Mouse (Mus musculus): ENCODE data around the gene Pemt. TPM values are rescaled to one million over a fixed set of nuclear protein-coding genes. Genes with fewer than 3 reads are reported as not detected.
A peak's percentile ranks its signal among the peaks of the same experiment; 100 is the strongest.

Pemt gene
- polyA plus RNA-seq, 1 experiment: 2.5 TPM

DNA sequence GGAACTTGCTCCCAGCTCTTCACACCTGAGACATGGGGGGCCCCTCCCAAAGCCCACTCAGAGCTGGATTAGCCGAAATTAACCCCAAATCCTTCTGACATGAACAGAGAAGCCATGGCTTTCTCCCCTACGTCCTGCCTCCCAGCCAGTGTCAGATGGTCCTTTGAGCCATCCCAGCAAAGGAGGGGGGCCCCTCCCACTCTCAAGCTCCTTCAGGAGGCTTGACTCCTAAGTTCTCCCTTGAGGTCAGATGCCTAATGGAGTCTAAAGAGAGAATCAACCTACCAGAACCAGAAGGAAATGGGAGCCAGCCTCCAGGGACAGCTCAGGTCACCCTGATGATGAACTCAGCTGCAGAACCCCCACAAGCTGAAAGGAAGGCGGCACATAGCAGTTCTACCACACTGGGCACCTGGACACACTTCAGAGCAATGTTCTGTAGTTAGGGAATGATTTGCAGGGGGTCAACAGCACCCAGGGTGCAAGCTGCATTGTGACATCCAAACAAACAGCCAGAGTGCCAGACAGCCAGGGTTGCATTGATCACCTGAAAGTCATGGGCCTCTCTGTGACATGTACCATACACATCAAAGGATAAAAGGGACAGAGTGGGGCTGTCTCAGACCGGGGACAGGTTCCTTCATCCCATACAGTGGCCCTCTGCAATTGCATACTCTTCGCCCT, 9.6 kb downstream of the Pemt start:
- Histone ChIP-seq H3K27ac (ENCODE audit: insufficient read depth, low read length) (no peak overlapping the region), H3K36me3 (ENCODE audit: control insufficient read depth, insufficient read depth, low read length) (no peaks in the 10 kb centered on the region), H3K4me3 (ENCODE audit: extremely low read depth, insufficient read depth, insufficient read length) (no peak overlapping the region), H3K27me3 (ENCODE audit: control insufficient read depth, insufficient read depth, low read length) (no peaks in the 10 kb centered on the region), H3K4me1 (ENCODE audit: control insufficient read depth, insufficient read depth, insufficient read length) (peaks cover 9% of the 10 kb centered on the region; the same call in 1 of the 2 replicates)
- no peak for DNase-seq (ENCODE audit: low read depth in 1 of 2, low spot score in 2 of 2)
- TF ChIP-seq CTCF (IDR thresholded peaks at IDR 0.05; ENCODE audit: extremely low read depth, insufficient read depth, insufficient read length, insufficient replicate concordance) (no peak), POLR2A (IDR thresholded peaks at IDR 0.05; ENCODE audit: low read depth, low read length) (no peak)
- WGBS: 80% methylated on average over 5 of the region's 5 CpGs

DNA sequence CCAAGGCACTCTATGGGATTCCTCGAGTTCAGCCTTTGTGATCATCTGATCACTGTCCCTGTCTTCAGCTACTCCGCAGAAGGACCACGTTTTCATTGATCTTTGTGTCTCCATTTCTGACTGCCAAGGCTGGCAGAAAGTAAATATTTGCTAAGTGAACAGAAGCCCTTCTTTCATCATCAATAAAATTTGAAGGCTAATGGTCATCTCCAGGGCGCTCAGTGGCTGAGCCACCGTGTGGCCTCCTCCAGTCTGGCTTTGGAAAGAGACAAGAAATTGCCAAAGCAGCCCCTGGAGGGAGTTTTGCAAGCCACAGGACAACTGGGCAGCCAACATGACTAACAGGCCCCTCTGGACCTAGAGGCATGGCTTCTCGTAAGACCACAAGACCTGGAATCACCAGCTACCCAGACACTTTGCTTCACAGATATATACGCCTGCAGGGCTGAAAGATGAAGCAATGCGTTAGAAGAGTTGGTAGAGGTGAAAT, 11.3 kb downstream of the Pemt start:
- Histone ChIP-seq H3K27ac (ENCODE audit: insufficient read depth, low read length) (no peak overlapping the region), H3K4me1 (ENCODE audit: control insufficient read depth, insufficient read depth, insufficient read length) (peaks cover 9% of the 10 kb centered on the region; the same call in 1 of the 2 replicates), H3K36me3 (ENCODE audit: control insufficient read depth, insufficient read depth, low read length) (no peaks in the 10 kb centered on the region), H3K27me3 (ENCODE audit: control insufficient read depth, insufficient read depth, low read length) (no peaks in the 10 kb centered on the region), H3K4me3 (ENCODE audit: extremely low read depth, insufficient read depth, insufficient read length) (no peak overlapping the region)
- 90% methylated on average over 8 of the region's 8 CpGs for WGBS
- TF ChIP-seq CTCF (IDR thresholded peaks at IDR 0.05; ENCODE audit: extremely low read depth, insufficient read depth, insufficient read length, insufficient replicate concordance) (no peak), POLR2A (IDR thresholded peaks at IDR 0.05; ENCODE audit: low read depth, low read length) (no peak)
- no peak for DNase-seq (ENCODE audit: low read depth in 1 of 2, low spot score in 2 of 2)

DNA sequence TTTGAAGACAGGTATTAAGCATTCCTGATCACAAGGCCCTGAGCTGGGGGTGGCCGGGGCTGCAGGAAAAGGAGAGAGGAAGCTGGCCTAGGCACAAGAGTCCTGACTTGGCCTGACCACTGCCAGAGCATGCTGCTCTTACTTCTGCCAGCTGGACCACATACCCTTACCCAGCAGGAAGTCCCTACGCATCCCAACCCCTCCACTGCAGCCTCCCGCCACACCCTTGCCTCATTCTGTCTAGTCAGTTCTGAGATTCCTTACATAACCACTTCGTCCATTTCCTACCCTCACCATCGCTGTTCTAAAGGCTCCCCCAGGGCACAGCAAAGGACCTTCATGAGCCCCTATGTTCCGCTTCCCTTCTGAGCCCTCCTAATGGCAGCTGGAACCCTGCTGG, 12.0 kb downstream of the Pemt start:
- H3K27me3 ChIP-seq (ENCODE audit: control insufficient read depth, insufficient read depth, low read length): no peaks in the 10 kb centered on the region
- peaks cover 9% of the 10 kb centered on the region; the same call in 1 of the 2 replicates for H3K4me1 ChIP-seq (ENCODE audit: control insufficient read depth, insufficient read depth, insufficient read length)
- no peak overlapping the region for H3K4me3 ChIP-seq (ENCODE audit: extremely low read depth, insufficient read depth, insufficient read length)
- no peak for TF ChIP-seq POLR2A (IDR thresholded peaks at IDR 0.05; ENCODE audit: low read depth, low read length)
- no peak for TF ChIP-seq CTCF (IDR thresholded peaks at IDR 0.05; ENCODE audit: extremely low read depth, insufficient read depth, insufficient read length, insufficient replicate concordance)
- H3K27ac ChIP-seq (ENCODE audit: insufficient read depth, low read length): no peak overlapping the region
- DNase-seq (ENCODE audit: low read depth in 1 of 2, low spot score in 2 of 2): no peak
- H3K36me3 ChIP-seq (ENCODE audit: control insufficient read depth, insufficient read depth, low read length): no peaks in the 10 kb centered on the region
- WGBS: 70% methylated on average over 5 of the region's 6 CpGs

DNA sequence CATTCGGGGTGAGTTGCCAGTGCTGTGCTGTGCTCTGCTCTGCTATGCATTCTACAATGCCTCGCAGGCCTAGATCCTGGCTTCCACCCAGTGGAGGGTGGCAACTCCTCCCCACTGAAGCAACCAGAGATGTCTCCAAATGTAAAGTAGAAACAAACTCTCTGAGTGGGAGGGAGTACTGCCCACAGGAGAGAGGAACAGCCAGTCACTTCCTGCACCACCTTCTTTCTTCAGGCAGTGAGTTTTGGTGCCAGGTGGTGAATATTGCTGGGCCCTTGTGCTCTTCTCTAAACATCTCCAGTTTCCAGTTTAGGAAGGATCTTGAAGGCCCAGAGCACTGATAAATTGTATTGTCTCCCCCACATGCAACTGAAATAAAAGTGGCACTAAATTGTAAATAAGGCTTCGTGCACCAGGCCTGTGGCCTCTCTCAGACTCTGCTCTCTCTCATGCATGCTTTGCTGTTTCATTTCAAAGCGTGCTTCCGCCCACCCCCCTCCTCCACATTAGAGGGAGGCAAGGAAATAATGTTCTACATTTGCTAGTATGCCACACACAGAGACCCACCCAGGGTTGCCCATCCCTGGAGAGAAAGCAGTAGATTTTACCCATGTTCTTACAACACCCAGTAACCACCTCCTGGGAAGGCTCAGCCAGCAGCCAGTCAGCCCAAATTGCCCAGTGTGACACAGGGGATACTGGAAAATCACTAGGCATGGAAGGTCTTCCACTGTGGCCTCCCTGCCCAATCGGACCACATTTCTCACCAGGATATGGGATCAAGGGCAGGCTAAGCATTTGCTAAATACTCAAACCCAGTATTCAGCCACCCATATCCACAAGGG, 13.5 kb downstream of the Pemt start:
- Histone ChIP-seq H3K27ac (ENCODE audit: insufficient read depth, low read length) (peak overlapping the region; percentile 67), H3K4me3 (ENCODE audit: extremely low read depth, insufficient read depth, insufficient read length) (no peak overlapping the region), H3K27me3 (ENCODE audit: control insufficient read depth, insufficient read depth, low read length) (no peaks in the 10 kb centered on the region), H3K4me1 (ENCODE audit: control insufficient read depth, insufficient read depth, insufficient read length) (peaks cover 9% of the 10 kb centered on the region; the same call in 1 of the 2 replicates), H3K36me3 (ENCODE audit: control insufficient read depth, insufficient read depth, low read length) (no peaks in the 10 kb centered on the region)
- 54% methylated on average over 6 of the region's 6 CpGs for WGBS
- no peak for TF ChIP-seq CTCF (IDR thresholded peaks at IDR 0.05; ENCODE audit: extremely low read depth, insufficient read depth, insufficient read length, insufficient replicate concordance)
- no peak for TF ChIP-seq POLR2A (IDR thresholded peaks at IDR 0.05; ENCODE audit: low read depth, low read length)
- no peak for DNase-seq (ENCODE audit: low read depth in 1 of 2, low spot score in 2 of 2)

DNA sequence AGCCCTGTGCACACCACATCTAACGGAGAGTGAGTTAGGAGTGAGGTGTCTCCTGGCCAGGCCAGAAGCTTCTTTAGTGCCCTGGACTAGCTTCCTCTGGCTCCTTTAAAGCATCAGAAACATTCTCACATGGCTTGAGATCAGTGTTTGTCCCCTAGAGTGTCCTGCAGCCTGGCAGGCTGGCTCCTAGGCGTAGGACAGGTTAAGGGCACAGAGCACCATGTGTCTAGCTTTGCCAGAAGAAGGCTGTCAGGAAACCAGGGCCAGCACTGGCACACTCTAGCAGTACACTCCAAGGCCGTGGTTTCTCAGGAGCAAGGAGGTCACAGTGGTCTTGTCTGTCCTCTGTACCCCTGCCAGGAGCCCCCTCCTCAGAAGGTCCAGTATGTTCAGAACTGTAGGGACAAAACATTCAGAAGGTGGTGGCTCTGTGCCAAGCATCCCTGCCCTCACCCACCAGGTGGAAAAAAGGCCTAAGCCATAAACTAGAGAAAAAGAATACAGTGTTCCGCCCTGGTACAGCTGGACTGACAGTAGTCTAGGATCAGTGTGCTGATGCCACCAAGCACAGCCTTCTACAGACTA, 15.4 kb downstream of the Pemt start:
- Histone ChIP-seq H3K4me3 (ENCODE audit: extremely low read depth, insufficient read depth, insufficient read length) (no peak overlapping the region), H3K4me1 (ENCODE audit: control insufficient read depth, insufficient read depth, insufficient read length) (peaks cover 9% of the 10 kb centered on the region; the same call in 1 of the 2 replicates), H3K27me3 (ENCODE audit: control insufficient read depth, insufficient read depth, low read length) (no peaks in the 10 kb centered on the region), H3K36me3 (ENCODE audit: control insufficient read depth, insufficient read depth, low read length) (no peaks in the 10 kb centered on the region), H3K27ac (ENCODE audit: insufficient read depth, low read length) (no peak overlapping the region)
- no peak for DNase-seq (ENCODE audit: low read depth in 1 of 2, low spot score in 2 of 2)
- no peak for TF ChIP-seq POLR2A (IDR thresholded peaks at IDR 0.05; ENCODE audit: low read depth, low read length)
- TF ChIP-seq CTCF (IDR thresholded peaks at IDR 0.05; ENCODE audit: extremely low read depth, insufficient read depth, insufficient read length, insufficient replicate concordance): no peak
- WGBS: 90% methylated on average over 4 of the region's 4 CpGs

DNA sequence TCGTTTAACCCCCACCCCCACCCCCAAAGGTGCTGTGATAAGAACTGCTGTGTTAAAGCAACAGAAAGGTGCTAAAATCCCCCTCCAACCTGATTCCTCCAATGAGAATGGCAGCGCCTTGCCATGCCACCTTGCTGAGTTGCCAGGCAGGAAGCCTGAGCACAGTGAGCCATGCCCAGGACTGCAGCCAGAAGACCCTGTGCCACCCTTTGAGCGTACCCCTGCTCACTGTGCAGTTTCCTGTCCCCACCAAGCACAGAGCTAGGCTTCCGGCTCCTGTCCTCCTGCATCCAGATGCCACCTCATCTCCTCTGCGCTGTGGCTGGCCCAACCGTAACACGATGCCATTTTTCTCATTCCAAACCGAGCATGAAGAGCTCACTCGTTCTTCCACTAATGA, 16.3 kb downstream of the Pemt start:
- no peak overlapping the region for H3K4me3 ChIP-seq (ENCODE audit: extremely low read depth, insufficient read depth, insufficient read length)
- WGBS: 64% methylated on average over 9 of the region's 9 CpGs
- no peaks in the 10 kb centered on the region for H3K27me3 ChIP-seq (ENCODE audit: control insufficient read depth, insufficient read depth, low read length)
- no peak overlapping the region for H3K27ac ChIP-seq (ENCODE audit: insufficient read depth, low read length)
- no peaks in the 10 kb centered on the region for H3K36me3 ChIP-seq (ENCODE audit: control insufficient read depth, insufficient read depth, low read length)
- no peak for TF ChIP-seq CTCF (IDR thresholded peaks at IDR 0.05; ENCODE audit: extremely low read depth, insufficient read depth, insufficient read length, insufficient replicate concordance)
- no peak for TF ChIP-seq POLR2A (IDR thresholded peaks at IDR 0.05; ENCODE audit: low read depth, low read length)
- no peak for DNase-seq (ENCODE audit: low read depth in 1 of 2, low spot score in 2 of 2)
- peaks cover 9% of the 10 kb centered on the region; the same call in 1 of the 2 replicates for H3K4me1 ChIP-seq (ENCODE audit: control insufficient read depth, insufficient read depth, insufficient read length)
